ENCODE assay signal across 10 mouse cellular contexts in the genomic region with DNA sequence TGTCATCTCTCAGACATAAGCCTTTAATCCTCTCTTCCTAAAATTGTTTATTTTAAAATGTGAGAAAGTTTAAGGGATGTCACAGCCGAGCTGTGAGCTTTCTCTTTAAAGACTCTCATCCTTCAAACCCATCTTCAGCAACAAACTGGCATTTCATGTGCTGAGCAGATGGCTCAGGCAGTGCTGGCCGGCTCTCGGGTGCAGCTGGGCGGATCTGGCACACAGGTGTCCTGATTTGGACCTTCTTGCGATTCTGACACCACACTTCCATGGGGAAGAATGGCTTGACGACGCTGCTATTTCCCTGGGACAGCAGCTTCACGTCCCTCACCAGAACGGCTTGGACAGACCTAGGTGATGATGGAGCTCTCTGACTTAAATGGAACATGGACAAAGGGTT. TPM values are rescaled to one million over a fixed set of nuclear protein-coding genes. Genes with fewer than 3 reads are reported as not detected.
DNase-seq lines count a peak whose midpoint lies in the region; ATAC-seq and TF ChIP-seq lines count a peak whose summit lies in the region.
"Had no signal": no experiment of that assay in that cellular context is flagged by ENCODE, and none has a peak within 500 bp of the region (broad histone marks: within the 10 kb centered on the region; RNA-seq: fewer than 3 reads in every experiment).

No protein-coding gene starts in this region.

- no peak overlapping the region for H3K27ac ChIP-seq in heart, embryonic 16.5 days (ENCODE audit: low read length)
- no peak overlapping the region for H3K27ac ChIP-seq in heart, embryonic 10.5 days
- H3K27ac ChIP-seq in cerebellum, adult 2 months (ENCODE audit: insufficient read depth, low read length): no peak overlapping the region
- peak overlapping the region; percentile 37 for H3K27ac ChIP-seq in macrophage
- H3K27ac ChIP-seq: hindbrain, embryonic 15.5 days; midbrain, embryonic 15.5 days had no signal

- H3K27me3 ChIP-seq in heart, embryonic 16.5 days (ENCODE audit: control insufficient read depth, insufficient read depth, low read length): no peaks in the 10 kb centered on the region
- H3K27me3 ChIP-seq in heart, embryonic 10.5 days (ENCODE audit: insufficient read depth, poor library complexity, severe bottlenecking): no peaks in the 10 kb centered on the region
- no peaks in the 10 kb centered on the region for H3K27me3 ChIP-seq in cerebellum, adult 2 months (ENCODE audit: control insufficient read depth, insufficient read depth, low read length)
- H3K27me3 ChIP-seq: hindbrain, embryonic 15.5 days; midbrain, embryonic 15.5 days had no signal

- intact Hi-C loops in gastrocnemius, postnatal 14 days (cut with DNase I; ENCODE audit: low total_unique reads): no loop called here

- H3K9me3 ChIP-seq in heart, embryonic 16.5 days (replicated peaks; ENCODE audit: control insufficient read depth, low read length): no peaks in the 10 kb centered on the region
- no peaks in the 10 kb centered on the region for H3K9me3 ChIP-seq in heart, embryonic 10.5 days
- H3K9me3 ChIP-seq: hindbrain, embryonic 15.5 days; midbrain, embryonic 15.5 days had no signal

- no peak for DNase-seq in heart, embryonic 10.5 days (ENCODE audit: low spot score)
- DNase-seq in cerebellum, adult 2 months: peak; percentile 54 to 76
- peak; percentile 30 for DNase-seq in gastrocnemius, postnatal 14 days
- DNase-seq in natural killer cell, adult 2 months (ENCODE audit: low spot score in 2 of 2): no peak
- no peak for DNase-seq in kidney, postnatal 4 days

- H3K9ac ChIP-seq in heart, embryonic 16.5 days (ENCODE audit: low read length): no peak overlapping the region
- H3K9ac ChIP-seq: hindbrain, embryonic 15.5 days; midbrain, embryonic 15.5 days had no signal

- ATAC-seq in heart, embryonic 16.5 days (replicated peaks; ENCODE audit: extremely low read depth, insufficient read depth, low FRiP score): no peak
- no peak for ATAC-seq in megakaryocyte progenitor cell, adult 5-6 weeks (replicated peaks; ENCODE audit: poor library complexity)
- ATAC-seq: midbrain, embryonic 15.5 days had no signal

- no peak for TF ChIP-seq POLR2A in cerebellum, adult 2 months (IDR thresholded peaks at IDR 0.05; ENCODE audit: borderline replicate concordance, insufficient read depth, low read length)

- no peaks in the 10 kb centered on the region for H3K36me3 ChIP-seq in heart, embryonic 16.5 days (ENCODE audit: control insufficient read depth, insufficient read depth)
- H3K36me3 ChIP-seq in heart, embryonic 10.5 days: no peaks in the 10 kb centered on the region
- no peaks in the 10 kb centered on the region for H3K36me3 ChIP-seq in macrophage (ENCODE audit: inconsistent target)
- H3K36me3 ChIP-seq: hindbrain, embryonic 15.5 days; midbrain, embryonic 15.5 days had no signal

- no peaks in the 10 kb centered on the region for H3K79me2 ChIP-seq in macrophage (ENCODE audit: inconsistent target)

- H3K4me3 ChIP-seq in heart, embryonic 16.5 days (ENCODE audit: low read length): no peak overlapping the region
- no peak overlapping the region; the same call in 1 of the 2 replicates for H3K4me3 ChIP-seq in heart, embryonic 10.5 days
- no peak overlapping the region for H3K4me3 ChIP-seq in cerebellum, adult 2 months (replicated peaks; ENCODE audit: insufficient read depth, low read depth, low read length)
- H3K4me3 ChIP-seq in macrophage (ENCODE audit: inconsistent target): no peak overlapping the region
- H3K4me3 ChIP-seq: hindbrain, embryonic 15.5 days; midbrain, embryonic 15.5 days had no signal

- H3K4me2 ChIP-seq in heart, embryonic 16.5 days (ENCODE audit: low read depth, low read length): peak overlapping the region; percentile 37
- H3K4me2 ChIP-seq: hindbrain, embryonic 15.5 days; midbrain, embryonic 15.5 days had no signal

- no peaks in the 10 kb centered on the region for H3K4me1 ChIP-seq in heart, embryonic 16.5 days (ENCODE audit: control insufficient read depth, insufficient read depth, low read length)
- no peaks in the 10 kb centered on the region; the same call in 1 of the 2 replicates for H3K4me1 ChIP-seq in heart, embryonic 10.5 days
- no peaks in the 10 kb centered on the region for H3K4me1 ChIP-seq in cerebellum, adult 2 months (ENCODE audit: control insufficient read depth, insufficient read depth, low read length)
- H3K4me1 ChIP-seq: hindbrain, embryonic 15.5 days; midbrain, embryonic 15.5 days had no signal

- WGBS in heart, embryonic 16.5 days: 53% methylated on average over 9 of the region's 9 CpGs
- 53% methylated on average over 9 of the region's 9 CpGs for WGBS in heart, embryonic 10.5 days
- WGBS in cerebellum, adult 2 months: 10% methylated on average over 9 of the region's 9 CpGs
- 72% methylated on average over 9 of the region's 9 CpGs for WGBS in macrophage (ENCODE audit: missing documents)

- no peak for TF ChIP-seq CTCF in cerebellum, adult 2 months (IDR thresholded peaks at IDR 0.05; ENCODE audit: borderline replicate concordance, insufficient read depth, low read depth, low read length)

RNA-seq across cellular contexts. Expression of a gene that starts 17.9 kb away (rescaled TPM):
- 1.8 TPM in 2 replicates for polyA plus RNA-seq in heart, embryonic 16.5 days (2015; fragmentation: Nextera tagmentation; extraction: Ambion mirVana)
- polyA plus RNA-seq in heart, embryonic 10.5 days (2016; fragmentation: Nextera tagmentation; extraction: Ambion mirVana): 3.0 and 7.7 TPM in 2 replicates
- polyA plus RNA-seq in cerebellum, adult 2 months (2012; rRNA removed): 0.10 and 0.21 TPM in 2 replicates
- total RNA-seq in gastrocnemius, postnatal 14 days (2021): 1 to 10 TPM; 7.4 to 8.0 TPM
- total RNA-seq in macrophage (2018; cell fraction: chromatin; rRNA removed): 1 to 10 TPM in 1 of 26 experiments, under 1 TPM in 10, not detected in 15; 0.12 to 1.5 (median 0.27) TPM
- total RNA-seq in macrophage (2018; cell fraction: cytosol; rRNA removed): 1 to 10 TPM in 1 of 26 experiments, under 1 TPM in 12, not detected in 13; 0.14 to 1.0 (median 0.58) TPM
- total RNA-seq in macrophage (2018; cell fraction: nucleus; rRNA removed): 1 to 10 TPM in 2 of 26 experiments, under 1 TPM in 11, not detected in 13; 0.30 to 1.2 (median 0.64) TPM
- 0.14 to 1.3 TPM (median 0.55 TPM) in 3 replicates for polyA plus RNA-seq in macrophage (2018)
- total RNA-seq in megakaryocyte progenitor cell, adult 5-6 weeks (2015): not detected in 2 replicates
- total RNA-seq in megakaryocyte progenitor cell, adult 5-6 weeks (2017): not detected in 2 replicates

Comparison
In these comparisons a context has a peak if more than half of its experiments do, and no peak if none do; other contexts are left out.
1. DNase-seq: peak in cerebellum, adult 2 months (2 of 2) and gastrocnemius, postnatal 14 days (single experiment); none in heart, embryonic 10.5 days (single experiment), natural killer cell, adult 2 months (0 of 2) and kidney, postnatal 4 days (0 of 2).